In the genomic region with DNA sequence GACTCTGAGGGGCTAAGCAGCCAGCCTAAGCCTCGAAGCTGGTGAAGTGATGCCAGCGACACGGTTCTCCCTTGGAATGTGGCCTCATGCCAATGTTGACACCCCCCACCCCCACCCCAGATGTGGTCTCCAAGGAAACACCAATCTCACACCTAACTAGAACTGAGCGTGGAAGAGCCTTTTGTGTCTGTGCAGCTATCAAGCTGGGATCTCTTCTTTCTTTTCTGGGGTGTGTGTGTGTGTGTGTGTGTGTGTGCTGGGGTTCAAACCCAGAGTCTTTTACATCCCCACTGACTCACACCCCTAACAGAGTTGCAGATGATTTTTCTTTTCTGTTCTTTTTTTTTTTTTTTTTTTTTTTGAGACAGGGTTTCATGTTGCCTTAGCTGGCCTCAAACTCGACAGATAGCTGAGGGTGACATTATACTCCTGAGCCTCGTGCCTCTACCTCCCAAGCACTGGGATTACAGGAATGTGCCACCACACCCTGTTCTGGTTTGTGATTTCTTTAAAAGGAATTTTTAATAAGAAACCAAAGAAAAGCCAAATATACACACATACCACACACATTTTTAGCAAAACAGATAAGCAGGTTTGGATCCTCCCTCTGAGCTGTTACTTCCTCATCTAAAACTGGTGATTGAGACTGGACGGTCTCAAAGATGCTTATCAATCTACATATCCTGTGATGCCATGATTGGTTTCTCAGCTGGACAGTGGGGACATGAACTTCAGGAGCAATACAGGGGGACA, we compare ENCODE assay signal across 8 mouse cellular contexts. TPM values are rescaled to one million over a fixed set of nuclear protein-coding genes. Genes with fewer than 3 reads are reported as not detected.
DNase-seq lines count a peak whose midpoint lies in the region; ATAC-seq lines count a peak whose summit lies in the region.

No protein-coding gene starts in this region.

- H3K9ac ChIP-seq in heart, embryonic 11.5 days (ENCODE audit: low read depth, low read length), result peak overlapping the region; percentile 65
- H3K9ac ChIP-seq in limb, embryonic 13.5 days, result peak overlapping the region; percentile 40; the same call in 1 of the 2 replicates

- peaks cover 51% of the 10 kb centered on the region for H3K4me1 ChIP-seq in heart, embryonic 11.5 days (ENCODE audit: control insufficient read depth, insufficient read depth, low read length)
- H3K4me1 ChIP-seq in limb, embryonic 13.5 days, result peaks cover 48% of the 10 kb centered on the region

- no peak for DNase-seq in heart, adult 11 months
- DNase-seq in thymus, postnatal 0 days (ENCODE audit: low spot score), result peak; percentile 30
- no peak for DNase-seq in thymus, postnatal 10 days (ENCODE audit: low spot score in 2 of 2)
- DNase-seq in cerebellum, adult 9-11 months, result no peak
- no peak for DNase-seq in layer of hippocampus, adult 8-10 months (ENCODE audit: low spot score in 2 of 2)

- H3K27ac ChIP-seq in heart, embryonic 11.5 days (ENCODE audit: low read depth, low read length), result peak overlapping the region; percentile 92
- H3K27ac ChIP-seq in limb, embryonic 13.5 days, result peak overlapping the region; percentile 92

- no peaks in the 10 kb centered on the region for H3K36me3 ChIP-seq in heart, embryonic 11.5 days (ENCODE audit: control insufficient read depth, insufficient read depth, low read length)
- peaks cover 11% of the 10 kb centered on the region for H3K36me3 ChIP-seq in limb, embryonic 13.5 days

- 27% methylated on average over 7 of the region's 7 CpGs for WGBS in heart, embryonic 11.5 days (ENCODE audit: insufficient replicate concordance)
- WGBS in limb, embryonic 13.5 days, result 24% methylated on average over 7 of the region's 7 CpGs

- ATAC-seq in heart, embryonic 11.5 days (replicated peaks; ENCODE audit: insufficient number of reproducible peaks, low FRiP score, low TSS enrichment), result no peak
- ATAC-seq in limb, embryonic 13.5 days (ENCODE audit: low FRiP score, low read depth), result peak; percentile 3; the same call in 1 of the 2 replicates
- ATAC-seq in megakaryocyte-erythroid progenitor cell, adult 5-6 weeks (replicated peaks; ENCODE audit: low FRiP score, low TSS enrichment, poor library complexity, severe bottlenecking), result no peak

- H3K4me2 ChIP-seq in heart, embryonic 11.5 days, result no peak overlapping the region
- no peak overlapping the region; the same call in 1 of the 2 replicates for H3K4me2 ChIP-seq in limb, embryonic 13.5 days (replicated peaks)

- no peaks in the 10 kb centered on the region for H3K27me3 ChIP-seq in heart, embryonic 11.5 days (ENCODE audit: control insufficient read depth, insufficient read depth, low read length)
- H3K27me3 ChIP-seq in limb, embryonic 13.5 days, result no peaks in the 10 kb centered on the region

- no peaks in the 10 kb centered on the region for H3K9me3 ChIP-seq in heart, embryonic 11.5 days (replicated peaks; ENCODE audit: control insufficient read depth, low read length)
- no peaks in the 10 kb centered on the region for H3K9me3 ChIP-seq in limb, embryonic 13.5 days

- no peak overlapping the region for H3K4me3 ChIP-seq in heart, embryonic 11.5 days (ENCODE audit: low read depth, low read length)
- H3K4me3 ChIP-seq in limb, embryonic 13.5 days, result no peak overlapping the region

RNA-seq across cellular contexts. Expression of gene Plekho2, which starts 29.6 kb away (rescaled TPM):
- polyA plus RNA-seq in heart, embryonic 11.5 days (2014; fragmentation: Nextera tagmentation; extraction: Ambion mirVana), result 10.6 and 11.9 TPM in 2 replicates
- polyA plus RNA-seq in thymus, postnatal 0 days (2015; fragmentation: Nextera tagmentation; extraction: Ambion mirVana), result 12.2 and 14.9 TPM in 2 replicates
- polyA plus RNA-seq in limb, embryonic 13.5 days (2015; fragmentation: Nextera tagmentation; extraction: Ambion mirVana), result 13.9 and 16.2 TPM in 2 replicates
- 10 to 100 TPM; 13.4 to 21.0 (median 14.2) TPM for total RNA-seq in layer of hippocampus, adult 8-10 months (2022)
- total RNA-seq in megakaryocyte-erythroid progenitor cell, adult 5-6 weeks (2014; fragmentation: Nextera tagmentation), result 29.1 and 29.3 TPM in 2 replicates
- total RNA-seq in megakaryocyte-erythroid progenitor cell, adult 5-6 weeks (2017), result 14.2 and 16.8 TPM in 2 replicates

RNA-seq across cellular contexts. Expression of gene Ankdd1a, which starts 30.3 kb away (rescaled TPM):
- polyA plus RNA-seq in heart, embryonic 11.5 days (2014; fragmentation: Nextera tagmentation; extraction: Ambion mirVana), result not detected in 2 replicates
- polyA plus RNA-seq in thymus, postnatal 0 days (2015; fragmentation: Nextera tagmentation; extraction: Ambion mirVana), result 0.12 TPM in 2 replicates
- polyA plus RNA-seq in limb, embryonic 13.5 days (2015; fragmentation: Nextera tagmentation; extraction: Ambion mirVana), result not detected in 2 replicates
- 1 to 10 TPM; 2.2 to 3.4 (median 2.8) TPM for total RNA-seq in layer of hippocampus, adult 8-10 months (2022)
- not detected in 2 replicates for total RNA-seq in megakaryocyte-erythroid progenitor cell, adult 5-6 weeks (2014; fragmentation: Nextera tagmentation)
- total RNA-seq in megakaryocyte-erythroid progenitor cell, adult 5-6 weeks (2017), result not detected in 2 replicates

RNA-seq across cellular contexts. Expression of gene Pif1, which starts 36.7 kb away (rescaled TPM):
- polyA plus RNA-seq in heart, embryonic 11.5 days (2014; fragmentation: Nextera tagmentation; extraction: Ambion mirVana), result 7.6 and 9.5 TPM in 2 replicates
- 14.4 and 17.4 TPM in 2 replicates for polyA plus RNA-seq in thymus, postnatal 0 days (2015; fragmentation: Nextera tagmentation; extraction: Ambion mirVana)
- polyA plus RNA-seq in limb, embryonic 13.5 days (2015; fragmentation: Nextera tagmentation; extraction: Ambion mirVana), result 15.1 and 16.0 TPM in 2 replicates
- under 1 TPM; 0.09 to 0.24 (median 0.16) TPM for total RNA-seq in layer of hippocampus, adult 8-10 months (2022)
- 5.0 and 14.3 TPM in 2 replicates for total RNA-seq in megakaryocyte-erythroid progenitor cell, adult 5-6 weeks (2014; fragmentation: Nextera tagmentation)
- total RNA-seq in megakaryocyte-erythroid progenitor cell, adult 5-6 weeks (2017), result 6.5 and 6.6 TPM in 2 replicates
